Mouse (Mus musculus) heart, postnatal 0 days (tissue): ENCODE measurements around the gene Ranbp10.

Experiments
- CTCF ChIP-seq: IDR thresholded peaks from 2 replicates; pipeline ENCODE4 v1.5.1; 2016; ENCODE audit warnings: antibody characterized with exemption, control low read depth, low read depth
- EP300 ChIP-seq: IDR thresholded peaks from 2 replicates; pipeline ENCODE4 v1.6.1; 2016; ENCODE audit warnings: antibody characterized with exemption, low read depth

GRCm38 (mm10) chr8:105725726-105726125 is 101.4 kb downstream of the Ranbp10 start:
- TF ChIP-seq CTCF (no peak), EP300 (no peak)
